Mouse (Mus musculus): Measurements from ENCODE around the gene Cox17. TPM values are rescaled to one million over a fixed set of nuclear protein-coding genes. Genes with fewer than 3 reads are reported as not detected.

Cox17 gene
- polyA plus RNA-seq, 1 experiment from 2014 or later, result 77.9 TPM

DNA sequence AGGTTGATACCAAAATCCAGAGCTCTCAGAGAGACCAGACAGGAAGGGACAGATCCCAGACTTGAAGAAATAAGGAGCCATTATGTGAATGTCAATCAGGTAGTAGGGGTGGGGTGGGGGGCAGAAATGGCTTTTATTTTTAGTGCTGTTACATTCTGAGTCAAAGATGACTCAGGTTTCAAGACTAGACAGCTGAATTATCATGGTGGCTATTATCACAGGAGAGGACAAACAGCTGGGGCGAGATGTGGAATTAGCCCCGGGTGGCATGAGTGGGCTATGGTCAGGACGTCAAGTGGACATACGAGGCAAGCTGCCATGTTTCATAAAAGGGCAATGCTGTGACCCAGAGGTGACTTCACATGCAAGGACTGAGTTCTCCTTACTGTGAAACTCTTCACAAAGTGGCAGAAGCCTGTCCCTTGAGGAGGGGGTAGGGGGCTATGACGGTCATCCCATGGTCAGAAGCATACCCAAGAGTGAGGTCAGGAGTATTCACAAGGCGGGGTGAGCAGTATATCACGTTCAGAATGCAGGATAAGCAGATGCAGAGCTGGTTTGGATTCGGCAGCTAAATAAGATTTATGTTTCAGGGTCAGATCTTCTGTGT lies 42.6 kb downstream of the Cox17 start:
- Histone ChIP-seq H3K4me3 (no peak overlapping the region), H3K27me3 (replicated peaks) (no peaks in the 10 kb centered on the region), H3K36me3 (replicated peaks) (no peaks in the 10 kb centered on the region), H3K27ac (no peak overlapping the region), H3K4me1 (no peaks in the 10 kb centered on the region), H3K4me2 (no peak overlapping the region), H3K9ac (no peak overlapping the region), H3K9me3 (no peaks in the 10 kb centered on the region)
- WGBS, result 88% methylated on average over 8 of the region's 8 CpGs
- ATAC-seq (replicated peaks), result no peak

DNA sequence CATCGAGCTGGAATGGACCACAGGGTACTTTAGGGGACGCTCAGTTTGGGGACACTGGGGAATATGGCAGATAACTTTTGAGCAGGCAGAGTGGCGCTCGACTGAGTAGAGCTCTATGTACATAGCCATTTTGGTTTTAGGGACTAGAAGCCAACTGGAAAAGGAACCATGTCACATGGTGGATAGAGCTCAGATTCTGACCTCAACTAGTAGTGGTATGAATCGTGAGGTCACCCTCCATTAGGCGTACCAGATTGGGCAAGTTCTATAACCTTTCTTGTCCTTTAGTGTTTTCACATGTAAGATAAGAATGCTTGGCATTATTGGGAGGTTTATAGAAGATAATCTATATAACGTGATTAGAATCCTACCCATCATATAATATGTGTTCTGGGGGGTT lies 43.5 kb downstream of the Cox17 start:
- Histone ChIP-seq H3K36me3 (replicated peaks) (no peaks in the 10 kb centered on the region), H3K4me3 (no peak overlapping the region), H3K4me2 (no peak overlapping the region), H3K4me1 (no peaks in the 10 kb centered on the region), H3K27ac (no peak overlapping the region), H3K27me3 (replicated peaks) (no peaks in the 10 kb centered on the region), H3K9ac (no peak overlapping the region), H3K9me3 (no peaks in the 10 kb centered on the region)
- no peak for ATAC-seq (replicated peaks)
- WGBS, result 92% methylated on average over 7 of the region's 7 CpGs

DNA sequence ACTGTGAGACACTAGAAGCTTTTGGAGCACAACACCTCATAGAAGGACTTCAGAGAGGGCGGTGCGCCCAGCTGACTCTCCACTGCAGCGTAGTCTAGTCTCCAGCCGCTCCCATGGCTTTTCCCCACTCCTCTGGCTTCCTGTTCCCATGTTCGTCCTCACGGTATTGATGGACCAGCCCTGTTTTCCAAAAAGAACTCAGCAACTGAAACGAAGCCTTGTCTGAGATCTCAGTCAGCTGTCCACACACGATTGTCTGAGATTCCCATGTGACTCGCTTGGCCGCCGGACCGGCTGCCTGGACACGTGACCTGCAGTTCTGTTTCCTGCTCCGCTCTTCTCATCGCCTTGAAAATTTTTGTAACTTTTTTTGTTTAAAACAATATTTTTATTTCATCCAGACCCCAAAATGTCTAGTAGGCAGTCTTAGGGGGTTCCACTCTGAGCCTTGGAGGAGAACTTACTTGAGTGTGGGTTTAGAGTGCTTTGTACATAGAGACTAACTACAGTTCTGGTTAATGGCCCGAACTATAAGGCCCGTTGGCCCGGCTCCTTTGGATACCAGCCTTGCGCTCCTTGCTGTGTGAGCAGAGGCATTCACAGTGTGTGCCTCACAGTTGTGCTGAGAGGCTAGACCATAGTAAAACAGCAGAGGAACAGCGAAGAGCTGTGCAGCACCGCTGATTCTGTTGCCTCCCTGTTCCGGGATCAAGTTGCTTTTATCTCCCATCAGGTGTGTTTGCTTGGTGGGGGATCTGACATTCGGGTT lies 45.5 kb downstream of the Cox17 start:
- H3K36me3 ChIP-seq (replicated peaks), result no peaks in the 10 kb centered on the region
- WGBS, result 82% methylated on average over 23 of the region's 23 CpGs

DNA sequence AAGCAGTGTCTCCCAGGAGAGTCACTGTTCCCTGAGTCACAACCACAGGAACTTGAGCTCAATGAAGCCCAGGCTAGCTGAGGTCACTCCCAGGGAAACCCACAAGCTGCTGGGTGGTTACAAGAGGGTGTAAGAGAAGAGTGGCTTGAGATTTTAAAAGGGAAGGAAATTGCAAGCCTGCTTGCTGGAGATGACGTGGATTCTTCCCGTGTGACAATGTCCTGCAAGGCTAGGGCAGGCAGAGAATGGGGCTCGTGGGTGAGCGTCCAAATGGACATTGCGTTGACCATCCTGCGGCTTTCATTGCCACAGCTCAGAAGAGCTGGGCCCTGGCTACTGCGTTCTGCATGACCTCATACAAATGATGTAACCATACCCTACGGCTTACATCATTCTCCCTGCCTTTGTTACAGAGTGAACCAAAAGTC lies 47.4 kb downstream of the Cox17 start:
- H3K9me3 ChIP-seq, result no peaks in the 10 kb centered on the region
- no peak overlapping the region for H3K27ac ChIP-seq
- H3K4me3 ChIP-seq, result no peak overlapping the region
- no peak overlapping the region for H3K9ac ChIP-seq
- H3K36me3 ChIP-seq (replicated peaks), result no peaks in the 10 kb centered on the region
- H3K27me3 ChIP-seq (replicated peaks), result no peaks in the 10 kb centered on the region
- no peak overlapping the region for H3K4me2 ChIP-seq
- no peak for ATAC-seq (replicated peaks)
- H3K4me1 ChIP-seq, result peaks cover 2% of the 10 kb centered on the region
- WGBS, result 86% methylated on average over 8 of the region's 8 CpGs

More for the DNA sequence above, 45.5 kb downstream of the Cox17 start:
- no peak overlapping the region for H3K4me2 ChIP-seq
- no peaks in the 10 kb centered on the region for H3K27me3 ChIP-seq (replicated peaks)
- no peak overlapping the region for H3K4me3 ChIP-seq
- no peak for ATAC-seq (replicated peaks)
- H3K27ac ChIP-seq, result no peak overlapping the region
- H3K9ac ChIP-seq, result no peak overlapping the region
- H3K4me1 ChIP-seq, result no peaks in the 10 kb centered on the region
- no peaks in the 10 kb centered on the region for H3K9me3 ChIP-seq

DNA sequence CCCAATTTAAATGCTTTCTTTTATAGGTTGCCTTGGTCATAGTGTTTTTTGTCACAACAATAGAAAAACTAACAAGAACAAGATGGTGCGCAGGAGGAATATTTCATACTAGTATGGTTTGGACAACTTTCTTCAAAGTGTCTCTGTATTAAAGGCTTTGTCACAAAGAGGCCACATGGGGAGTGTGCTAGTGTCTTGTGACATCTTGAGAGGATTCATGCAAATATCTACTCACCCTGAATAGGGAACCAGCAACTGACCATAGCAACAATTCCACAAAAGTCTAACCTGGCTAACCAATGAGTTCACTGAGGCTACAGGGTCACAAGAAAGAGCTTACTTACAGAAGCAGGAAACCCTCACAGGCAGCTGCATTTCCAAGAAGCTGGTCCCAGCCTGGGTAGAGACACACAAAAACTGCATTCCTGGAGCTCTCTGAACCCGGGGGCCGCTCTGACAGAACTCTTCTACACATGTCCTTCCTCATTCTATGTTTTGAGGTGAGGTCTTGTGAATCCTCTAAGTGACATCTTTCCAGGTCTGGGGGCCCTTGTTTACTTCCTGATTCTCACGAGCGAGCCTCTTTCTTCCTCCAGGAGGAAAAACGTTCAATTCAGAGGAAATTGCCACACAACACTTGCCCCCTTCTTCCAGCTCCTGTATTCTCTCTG lies 48.4 kb downstream of the Cox17 start:
- Histone ChIP-seq H3K9ac (no peak overlapping the region), H3K27ac (no peak overlapping the region), H3K9me3 (no peaks in the 10 kb centered on the region), H3K4me1 (peaks cover 12% of the 10 kb centered on the region), H3K4me2 (no peak overlapping the region), H3K4me3 (no peak overlapping the region), H3K27me3 (replicated peaks) (no peaks in the 10 kb centered on the region), H3K36me3 (replicated peaks) (no peaks in the 10 kb centered on the region)
- ATAC-seq (replicated peaks), result no peak
- 71% methylated on average over 6 of the region's 6 CpGs for WGBS

DNA sequence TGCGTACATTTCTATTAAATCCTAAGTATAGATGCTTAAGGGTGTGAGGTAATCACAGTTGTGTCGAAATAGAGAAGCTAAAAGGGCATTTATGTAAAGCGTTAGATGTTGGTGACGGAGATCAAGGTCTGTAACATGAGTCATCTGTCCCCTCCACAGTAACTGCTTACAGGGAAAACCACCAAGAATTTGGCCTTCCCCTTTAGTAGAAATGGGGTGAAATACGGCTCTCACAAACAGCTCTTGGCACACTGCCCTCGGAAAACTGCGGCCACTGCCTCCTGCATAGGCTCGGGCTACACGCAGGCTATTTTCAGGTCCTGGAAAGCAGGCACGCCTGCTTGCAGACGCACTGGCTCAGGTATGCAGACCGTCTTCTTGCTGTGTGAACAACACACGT lies 49.4 kb downstream of the Cox17 start:
- Histone ChIP-seq H3K36me3 (replicated peaks) (no peaks in the 10 kb centered on the region), H3K9me3 (no peaks in the 10 kb centered on the region), H3K27ac (no peak overlapping the region), H3K4me2 (no peak overlapping the region), H3K4me1 (peaks cover 13% of the 10 kb centered on the region), H3K27me3 (replicated peaks) (no peaks in the 10 kb centered on the region), H3K4me3 (no peak overlapping the region), H3K9ac (no peak overlapping the region)
- ATAC-seq (replicated peaks), result no peak
- 80% methylated on average over 13 of the region's 13 CpGs for WGBS

DNA sequence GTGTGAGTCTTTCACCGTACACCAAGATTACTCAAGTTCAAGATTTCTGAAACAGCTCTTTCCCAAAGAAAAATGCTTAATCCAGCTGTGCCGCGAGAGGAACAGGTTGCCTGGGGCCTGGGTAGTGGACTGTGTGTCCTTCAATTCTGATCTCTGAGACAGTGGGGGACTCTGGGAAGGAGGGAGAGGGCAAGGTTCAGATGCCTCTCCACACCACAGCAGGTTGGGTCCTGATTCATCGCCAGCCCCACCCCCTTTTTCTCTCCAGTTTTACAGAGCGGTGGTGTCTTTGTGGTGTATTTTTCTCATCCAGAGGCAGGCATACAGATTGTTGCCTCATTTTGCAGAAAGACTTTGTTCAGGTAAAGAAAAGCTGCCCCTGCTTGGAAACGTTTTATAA lies 51.5 kb downstream of the Cox17 start:
- H3K36me3 ChIP-seq (replicated peaks), result no peaks in the 10 kb centered on the region
- no peak for ATAC-seq (replicated peaks)
- H3K27ac ChIP-seq, result no peak overlapping the region
- H3K27me3 ChIP-seq (replicated peaks), result no peaks in the 10 kb centered on the region
- peaks cover 13% of the 10 kb centered on the region for H3K4me1 ChIP-seq
- no peak overlapping the region for H3K4me3 ChIP-seq
- no peak overlapping the region for H3K4me2 ChIP-seq
- H3K9me3 ChIP-seq, result no peaks in the 10 kb centered on the region
- H3K9ac ChIP-seq, result no peak overlapping the region
- 91% methylated on average over 6 of the region's 6 CpGs for WGBS

DNA sequence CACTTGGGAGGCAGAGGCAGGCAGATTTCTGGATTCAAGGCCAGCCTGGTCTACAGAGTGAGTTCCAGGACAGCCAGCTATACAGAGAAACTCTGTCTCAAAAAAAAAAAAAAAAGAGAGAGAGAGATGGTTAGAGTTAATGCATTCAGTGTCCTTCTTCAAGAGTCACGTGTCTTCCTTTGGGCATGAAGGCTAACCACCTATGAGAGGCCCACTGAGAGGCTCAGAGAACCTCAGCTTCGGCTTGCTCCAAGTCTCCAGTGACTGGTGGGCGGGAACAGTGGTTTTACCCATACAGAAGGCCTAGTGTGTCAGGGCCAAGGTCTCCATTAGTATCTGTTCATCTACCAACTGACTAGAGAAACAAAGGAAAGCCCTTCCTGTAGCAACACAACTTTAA lies 52.3 kb downstream of the Cox17 start:
- Histone ChIP-seq H3K4me2 (peak overlapping the region; percentile 50), H3K27me3 (replicated peaks) (no peaks in the 10 kb centered on the region), H3K9me3 (no peaks in the 10 kb centered on the region), H3K36me3 (replicated peaks) (no peaks in the 10 kb centered on the region), H3K4me3 (no peak overlapping the region), H3K27ac (peak overlapping the region; percentile 70), H3K4me1 (peaks cover 13% of the 10 kb centered on the region), H3K9ac (no peak overlapping the region)
- WGBS, result 72% methylated on average over 3 of the region's 3 CpGs
- ATAC-seq (replicated peaks), result no peak

DNA sequence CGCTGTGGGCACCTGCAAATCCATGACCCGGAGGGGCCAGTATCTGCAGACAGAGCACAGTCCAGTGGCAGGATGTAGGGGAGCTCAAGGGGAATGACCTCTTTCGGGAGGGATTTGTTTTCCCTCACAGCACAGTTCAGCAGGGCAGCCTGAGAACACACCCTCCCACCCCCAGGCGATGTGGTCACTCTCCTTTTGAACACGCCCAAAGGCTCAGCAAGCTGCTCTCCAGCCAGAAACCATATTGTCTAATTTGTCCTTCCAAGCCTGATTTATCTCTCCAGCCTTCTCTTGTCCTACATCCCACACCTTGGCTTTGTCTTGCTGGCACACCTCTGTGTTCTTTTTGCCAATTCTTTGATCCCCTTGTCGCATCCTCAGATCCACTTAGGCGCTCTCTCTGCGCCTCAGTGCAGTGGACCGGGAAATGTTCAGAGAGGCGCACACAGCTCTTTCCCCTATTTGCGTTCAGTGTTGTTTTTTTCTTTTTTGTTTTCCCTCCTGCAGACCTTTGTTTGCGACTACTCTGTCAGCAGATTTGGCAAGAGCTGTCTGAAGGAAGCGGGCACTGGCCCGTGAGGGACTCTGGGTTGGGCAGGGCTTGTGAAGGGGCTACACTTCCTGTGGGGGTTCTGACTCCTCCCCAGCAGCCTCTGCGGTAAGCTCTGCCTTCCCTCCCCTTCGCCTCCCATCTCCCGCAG lies 52.9 kb downstream of the Cox17 start:
- Histone ChIP-seq H3K27me3 (replicated peaks) (no peaks in the 10 kb centered on the region), H3K27ac (peak overlapping the region; percentile 70), H3K36me3 (replicated peaks) (no peaks in the 10 kb centered on the region), H3K9me3 (no peaks in the 10 kb centered on the region), H3K4me2 (peak overlapping the region; percentile 50), H3K4me3 (peak overlapping the region; percentile 31), H3K9ac (peak overlapping the region; percentile 29; the same call in 1 of the 2 replicates), H3K4me1 (peaks cover 13% of the 10 kb centered on the region)
- WGBS, result 6% methylated on average over 17 of the region's 17 CpGs
- ATAC-seq (replicated peaks), result peak; percentile 96

DNA sequence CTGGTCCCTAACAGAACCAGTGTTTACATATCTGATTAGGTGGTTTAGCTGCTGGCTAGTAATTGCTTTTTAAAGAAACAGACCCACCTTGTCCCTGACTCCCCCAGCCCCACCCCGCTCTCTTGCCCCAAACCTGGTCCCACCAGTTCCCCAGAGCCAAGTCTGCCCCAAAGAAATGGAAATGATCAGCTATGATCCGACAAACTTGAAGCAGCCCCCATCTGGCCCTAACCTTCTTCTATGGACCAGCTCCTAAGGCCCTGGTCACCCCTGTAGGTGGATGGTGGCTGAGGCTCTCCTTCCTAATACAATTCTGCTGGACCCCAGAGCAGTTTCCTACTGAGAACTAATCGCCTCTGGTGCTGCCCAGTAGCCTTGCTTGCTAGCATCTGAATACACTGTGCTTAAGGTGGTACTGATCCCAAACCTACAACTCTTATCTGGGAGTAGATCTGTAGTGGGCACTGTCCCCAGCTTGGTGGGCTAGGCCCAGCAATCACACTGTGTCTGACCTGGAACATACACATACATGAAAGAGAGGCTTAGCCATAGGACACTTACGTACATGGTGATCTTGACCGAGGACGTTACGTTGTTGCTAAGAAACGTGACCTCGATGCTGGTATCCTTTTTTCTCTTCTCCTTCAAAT lies 53.6 kb downstream of the Cox17 start:
- H3K4me3 ChIP-seq, result peak overlapping the region; percentile 31
- H3K27ac ChIP-seq, result peak overlapping the region; percentile 70
- H3K4me1 ChIP-seq, result peaks cover 13% of the 10 kb centered on the region
- no peaks in the 10 kb centered on the region for H3K9me3 ChIP-seq
- ATAC-seq (replicated peaks), result peak; percentile 43
- H3K4me2 ChIP-seq, result peak overlapping the region; percentile 50
- no peaks in the 10 kb centered on the region for H3K36me3 ChIP-seq (replicated peaks)
- H3K27me3 ChIP-seq (replicated peaks), result no peaks in the 10 kb centered on the region
- peak overlapping the region; percentile 29; the same call in 1 of the 2 replicates for H3K9ac ChIP-seq
- WGBS, result 73% methylated on average over 9 of the region's 9 CpGs

DNA sequence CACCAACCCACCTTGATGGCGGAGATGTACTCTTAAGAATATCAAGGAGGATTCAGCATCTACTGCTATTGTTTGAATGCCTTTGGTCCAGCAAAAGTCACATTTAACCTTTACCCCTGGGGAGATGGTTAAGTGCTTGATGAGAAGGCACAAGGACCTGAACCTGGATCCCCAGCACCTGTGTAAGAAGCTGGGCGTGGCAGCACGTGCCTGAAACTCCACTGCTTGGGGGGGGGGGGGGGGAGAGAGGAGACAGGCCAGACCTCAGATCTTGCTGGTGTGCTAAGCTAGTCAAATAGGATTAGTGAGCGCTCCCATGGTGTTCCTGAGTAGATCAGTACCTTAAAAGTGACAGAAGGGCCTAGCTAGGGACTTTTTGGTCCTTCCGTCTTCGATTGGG lies 54.7 kb downstream of the Cox17 start:
- Histone ChIP-seq H3K4me1 (peaks cover 13% of the 10 kb centered on the region), H3K9me3 (no peaks in the 10 kb centered on the region), H3K4me3 (no peak overlapping the region), H3K27me3 (replicated peaks) (no peaks in the 10 kb centered on the region), H3K9ac (no peak overlapping the region), H3K36me3 (replicated peaks) (no peaks in the 10 kb centered on the region), H3K4me2 (no peak overlapping the region), H3K27ac (no peak overlapping the region)
- no peak for ATAC-seq (replicated peaks)
- WGBS, result 82% methylated on average over 6 of the region's 6 CpGs

Data from midbrain, embryonic 15.5 days (tissue).